Mouse (Mus musculus) spleen, adult 18-20 months (tissue): ENCODE results near the gene Slc35e3.
"Not testable (repeated sequence)": the region's sequence is repeated elsewhere in the genome, so short reads cannot be mapped to it uniquely, and the experiment has no call there.

Source experiments
- DNase-seq, 2 experiments: peaks; one replicate each; pipeline ENCODE4 v3.0.0; 2022; ENCODE audit warnings: mixed read lengths in 2 of 2

The Slc35e3 gene

GRCm38 (mm10) chr10:117731244-117732101, 14.7 kb downstream of the Slc35e3 start:
- DNase-seq: peak; percentile 32 to 43

DNA sequence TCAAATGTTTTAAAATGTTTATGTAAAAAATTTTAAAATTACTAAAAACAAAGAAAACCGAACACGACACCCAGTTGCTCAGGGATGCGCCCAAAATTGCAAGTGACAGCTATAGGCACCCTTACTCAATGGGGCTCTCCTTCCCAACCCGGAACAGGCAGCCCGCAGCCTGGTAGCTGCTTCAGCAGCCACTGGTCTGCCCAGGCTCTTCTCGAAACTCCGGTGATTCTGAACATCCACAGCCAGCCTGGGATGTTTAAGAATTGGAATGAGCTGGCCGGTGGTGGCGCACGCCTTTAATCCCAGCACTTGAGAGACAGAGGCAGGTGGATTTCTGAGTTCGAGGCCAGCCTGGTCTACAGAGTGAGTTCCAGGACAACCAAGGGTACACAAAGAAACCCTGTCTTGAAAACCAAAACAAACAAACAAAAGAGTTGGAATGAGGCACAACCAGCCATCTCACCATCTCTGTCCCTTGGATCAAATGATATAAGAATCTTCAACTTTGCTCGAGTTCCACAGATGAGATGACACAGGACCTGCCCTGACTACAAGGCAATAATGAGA, 15.4 kb downstream of the Slc35e3 start:
- no peak for DNase-seq

- DNase-seq: no peak
These were observed 16.0 kb downstream of the Slc35e3 start for GRCm38 (mm10) chr10:117730140-117730539.

- DNase-seq: no peak
These were observed 16.9 kb downstream of the Slc35e3 start for GRCm38 (mm10) chr10:117729139-117729814.

DNA sequence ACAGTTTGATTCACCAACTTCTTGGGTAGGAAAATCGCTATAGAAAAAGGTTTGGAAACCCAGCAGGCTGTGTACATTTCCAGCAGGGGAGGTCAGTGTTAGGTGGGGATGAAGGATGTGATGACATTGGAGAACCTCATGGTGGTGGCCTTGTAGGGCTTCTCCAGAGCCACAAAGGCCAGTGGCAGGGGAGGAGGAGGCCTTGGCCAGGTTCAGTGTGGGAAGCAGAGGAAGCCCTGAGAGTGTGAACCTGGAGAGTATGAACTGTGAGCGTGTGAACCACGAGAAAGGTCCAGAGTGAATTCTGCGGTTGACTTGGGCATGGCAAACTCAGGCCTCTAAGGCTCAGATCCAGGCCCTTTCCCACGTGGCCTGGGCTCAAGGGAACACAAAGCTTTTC, 17.6 kb downstream of the Slc35e3 start:
- DNase-seq: no peak

GRCm38 (mm10) chr10:117727518-117728110, 18.6 kb downstream of the Slc35e3 start:
- no peak for DNase-seq

DNA sequence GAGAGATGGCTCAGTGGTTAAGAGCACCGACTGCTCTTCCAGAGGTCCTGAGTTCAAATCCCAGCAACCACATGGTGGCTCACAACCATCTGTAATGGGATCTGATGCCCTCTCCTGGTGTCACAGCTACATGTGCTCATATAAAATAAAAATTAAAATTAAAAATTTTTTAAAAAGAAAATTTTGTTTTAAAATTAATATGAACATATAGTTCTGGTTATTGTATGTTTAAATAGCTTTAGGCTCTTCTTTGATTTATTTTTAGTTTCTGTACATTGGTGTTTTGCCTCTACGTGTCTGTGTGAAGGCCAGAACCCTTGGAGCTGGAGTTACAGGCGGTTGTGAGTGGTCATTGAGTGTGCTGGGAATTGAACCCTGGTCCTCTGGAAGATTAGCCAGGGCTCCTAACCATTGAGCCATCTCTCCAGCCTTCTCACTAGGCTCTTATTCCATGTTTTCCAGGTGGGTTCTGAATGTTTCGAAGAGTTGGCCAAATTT, 19.2 kb downstream of the Slc35e3 start:
- no peak for DNase-seq

DNA sequence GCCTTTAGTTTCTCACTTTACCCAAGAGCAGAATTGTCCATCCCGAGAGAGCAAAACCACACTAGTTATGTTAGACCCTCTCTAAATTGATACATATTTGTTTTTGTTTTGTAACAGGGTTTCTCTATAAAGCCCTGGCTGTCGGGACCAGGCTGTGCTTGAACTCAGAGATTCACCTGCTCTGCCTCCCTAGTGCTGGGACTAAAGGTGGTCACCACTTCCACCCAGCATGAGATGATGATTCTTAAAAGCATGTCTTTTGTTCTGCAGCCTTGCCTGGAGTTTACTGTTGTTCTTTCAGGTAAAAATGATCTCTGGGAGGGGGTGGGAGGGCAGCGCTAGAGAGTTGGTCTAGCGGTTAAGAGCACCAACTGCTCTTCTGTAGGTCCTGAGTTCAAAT, 19.8 kb downstream of the Slc35e3 start:
- no peak for DNase-seq

DNA sequence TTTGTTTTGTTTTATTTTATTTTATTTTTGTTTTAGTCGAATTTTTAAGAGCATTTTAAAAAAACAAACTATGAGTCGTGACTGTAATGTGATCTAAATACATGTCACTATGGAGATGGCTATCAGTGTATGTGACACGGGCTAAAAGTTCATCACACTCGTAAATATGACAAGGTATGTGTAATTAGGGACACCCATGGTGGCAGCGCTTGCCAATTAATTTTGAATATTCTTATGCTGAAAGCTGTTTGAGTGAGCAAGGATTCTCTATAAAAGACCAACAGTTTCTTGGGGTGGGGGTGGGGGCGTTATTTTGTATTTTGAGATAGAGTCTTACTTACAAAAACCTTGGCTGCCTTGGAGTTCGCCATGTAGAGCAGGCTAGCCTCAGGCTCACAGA, 20.5 kb downstream of the Slc35e3 start:
- DNase-seq: no peak

GRCm38 (mm10) chr10:117724804-117725361, 21.3 kb downstream of the Slc35e3 start:
- no peak for DNase-seq

- DNase-seq: no peak
These were observed 21.9 kb downstream of the Slc35e3 start for GRCm38 (mm10) chr10:117724136-117724718.

DNA sequence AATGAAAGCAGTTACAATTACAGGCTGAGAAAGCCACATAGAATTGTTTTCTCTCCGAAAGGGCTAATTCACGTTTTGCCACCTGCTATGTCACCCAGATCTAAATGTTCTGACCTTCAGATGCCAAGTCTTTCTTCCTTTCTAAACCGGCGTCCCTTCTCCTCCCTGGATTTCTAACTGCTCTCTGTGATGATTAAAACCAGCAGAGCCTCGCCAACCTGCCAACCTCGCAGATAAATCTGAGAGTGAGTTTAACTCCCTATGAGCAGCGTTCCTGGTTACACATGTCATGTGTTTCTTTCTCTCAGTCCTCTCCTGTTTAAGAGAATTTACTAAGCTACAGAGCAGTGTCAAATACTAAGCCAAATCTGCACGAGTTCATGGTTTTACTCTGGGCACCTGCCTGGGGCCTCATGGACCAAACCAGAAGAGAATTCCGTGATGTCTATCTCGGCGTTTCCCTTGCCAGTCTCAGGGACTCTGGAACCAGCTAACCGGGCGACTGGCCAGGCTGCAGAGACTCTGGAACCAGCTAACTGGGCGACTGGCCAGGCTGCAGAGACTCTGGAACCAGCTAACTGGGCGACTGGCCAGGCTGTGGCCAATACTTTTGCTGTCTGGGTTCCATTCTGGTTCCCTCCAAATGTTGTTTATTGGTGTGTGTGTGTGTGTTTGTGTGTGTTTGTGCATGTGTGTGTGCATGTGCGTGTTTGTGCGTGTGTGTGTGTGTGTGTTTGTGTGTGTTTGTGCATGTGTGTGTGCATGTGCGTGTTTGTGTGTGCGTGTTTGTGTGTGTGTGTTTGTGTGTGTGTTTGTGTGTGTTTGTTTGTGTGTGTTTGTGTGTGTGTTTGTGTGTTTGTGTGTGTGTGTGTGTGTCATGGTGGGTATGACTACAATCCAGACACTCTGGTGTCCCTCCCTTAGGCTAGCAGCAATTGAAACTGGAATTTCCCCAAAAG, 27.7 kb downstream of the Slc35e3 start:
- no peak for DNase-seq

DNA sequence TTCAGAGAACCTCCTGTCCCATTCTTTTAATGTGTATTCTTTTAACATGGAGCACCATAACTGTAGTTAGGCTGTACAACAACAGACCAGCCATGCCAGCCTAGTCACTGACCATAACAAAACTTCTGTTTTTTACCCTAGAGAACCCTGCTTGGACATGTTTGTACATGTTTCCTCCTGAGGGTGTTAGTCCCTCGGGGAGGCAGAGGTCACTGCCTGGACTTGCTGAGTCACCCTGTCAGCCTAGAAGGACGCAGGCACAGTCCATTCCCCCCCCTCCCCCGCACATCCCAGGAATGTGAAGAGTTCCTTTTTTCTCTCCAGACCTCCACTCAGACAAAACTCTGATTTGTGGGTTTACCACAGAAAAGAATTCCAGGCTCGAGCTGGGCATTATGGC, 28.6 kb downstream of the Slc35e3 start:
- no peak for DNase-seq

- DNase-seq: no peak
These were observed 29.5 kb downstream of the Slc35e3 start for GRCm38 (mm10) chr10:117716686-117717085.

DNA sequence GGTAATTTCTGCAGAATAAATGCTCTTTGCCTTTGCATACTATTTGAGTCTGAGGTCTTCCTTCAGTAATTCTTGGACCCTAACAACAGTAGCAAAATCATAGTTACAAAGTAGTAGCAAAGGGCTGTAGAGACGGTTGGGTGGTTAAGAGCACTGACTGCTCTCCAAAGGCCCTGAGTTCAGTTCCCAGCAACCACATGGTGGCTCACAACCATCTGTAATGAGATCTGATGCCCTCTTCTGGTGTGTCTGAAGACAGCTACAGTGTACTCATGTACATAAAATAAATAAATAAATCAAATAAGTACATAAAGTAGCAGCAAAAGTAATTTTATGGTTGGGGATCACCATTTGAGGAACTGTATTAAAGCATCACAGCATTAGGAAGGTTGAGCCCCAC, 30.5 kb downstream of the Slc35e3 start:
- DNase-seq: not testable (repeated sequence)

DNA sequence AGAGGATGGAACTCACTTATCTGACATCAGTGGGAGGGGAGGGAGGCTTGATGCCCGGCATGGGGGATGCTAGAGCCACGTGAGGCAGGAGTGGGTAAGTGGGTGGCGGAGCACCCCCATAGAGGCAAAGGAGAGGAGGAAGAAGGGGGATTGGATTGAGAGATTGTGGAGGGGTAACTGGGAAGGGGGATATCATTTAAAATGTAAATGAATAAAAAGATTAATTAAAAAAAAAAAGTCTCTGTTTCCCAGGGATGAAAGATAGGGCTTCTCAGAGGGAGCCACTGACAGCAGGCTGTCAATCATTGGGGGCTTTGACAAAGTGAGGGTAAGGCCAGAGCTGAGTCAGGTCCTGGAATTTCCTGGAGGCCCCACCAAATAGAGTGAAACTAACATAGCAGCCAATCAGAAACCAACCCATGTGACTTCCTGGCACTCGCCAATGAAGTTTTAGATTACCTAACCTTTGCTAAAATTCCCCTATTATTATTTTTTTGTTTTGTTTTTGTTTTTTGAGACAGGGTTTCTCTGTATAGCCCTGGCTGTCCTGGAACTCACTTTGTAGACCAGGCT, 31.2 kb downstream of the Slc35e3 start:
- DNase-seq: no peak

- DNase-seq: no peak
These were observed 32.1 kb downstream of the Slc35e3 start for GRCm38 (mm10) chr10:117714048-117714545.

- DNase-seq: no peak
These were observed 32.7 kb downstream of the Slc35e3 start for GRCm38 (mm10) chr10:117713466-117713865.

DNA sequence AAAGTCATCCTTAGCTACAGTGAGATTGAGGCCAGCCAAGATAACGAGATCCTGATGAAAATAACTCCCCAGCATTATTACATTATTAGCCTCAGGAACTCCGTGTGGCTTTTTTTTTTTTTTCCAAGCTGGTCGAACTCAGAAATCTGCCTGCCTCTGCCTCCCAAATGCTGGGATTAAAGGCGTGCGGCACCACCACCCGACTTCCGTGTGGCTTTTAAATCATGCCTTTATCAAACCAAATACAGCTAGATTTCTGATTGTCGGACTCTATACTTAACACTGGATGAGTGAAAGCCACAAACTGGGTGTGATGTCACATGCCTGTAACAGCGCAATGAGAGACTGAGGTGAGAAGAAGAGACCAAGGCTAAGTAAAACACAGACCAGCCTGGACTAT, 33.3 kb downstream of the Slc35e3 start:
- DNase-seq: no peak

DNA sequence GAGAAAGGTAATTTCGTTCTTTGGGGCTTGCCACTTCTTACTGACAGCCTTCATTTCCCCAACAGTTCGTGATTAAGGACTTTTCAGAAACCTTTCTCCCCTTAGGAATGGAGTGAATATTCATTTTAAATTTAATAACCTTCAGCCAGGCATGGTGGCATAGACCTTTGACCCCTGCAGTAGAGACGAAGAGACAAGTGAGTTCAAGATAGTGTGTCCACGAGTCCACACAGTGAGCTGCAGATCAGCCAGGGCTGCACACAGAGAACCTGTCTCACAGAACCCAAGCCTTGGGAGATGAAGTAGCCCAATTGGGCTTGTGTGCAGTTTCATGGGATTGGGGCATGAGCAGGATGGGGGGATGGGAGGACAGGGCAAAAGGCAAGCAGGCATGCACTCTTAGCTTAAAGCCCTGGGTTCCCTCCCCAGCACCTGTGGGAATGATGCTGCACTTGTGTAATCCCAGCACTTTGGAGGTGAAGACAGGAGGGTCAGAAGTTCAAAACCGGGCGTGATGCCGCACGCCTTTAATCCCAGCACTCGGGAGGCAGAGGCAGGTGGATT, 33.9 kb downstream of the Slc35e3 start:
- DNase-seq: no peak
